Mouse (Mus musculus) thymus, adult 2 months (tissue): ENCODE measurements around the gene Sem1.

Experiments used
- CTCF ChIP-seq: fragments of 200-500 bp; IDR thresholded peaks from 2 replicates; pipeline ENCODE4 v1.5.1; 2012; ENCODE audit warnings: mild to moderate bottlenecking, control low read depth, low read length, moderate library complexity, borderline replicate concordance; ENCODE audit not compliant: control insufficient read depth, poor library complexity, insufficient read depth; ENCODE audit errors: extremely low read depth
- POLR2A ChIP-seq: fragments of 200-500 bp; IDR thresholded peaks from 2 replicates; pipeline ENCODE4 v1.6.1; 2012; ENCODE audit warnings: mild to moderate bottlenecking, low read length, control low read depth, moderate library complexity; ENCODE audit not compliant: control insufficient read depth, poor library complexity, insufficient read depth; ENCODE audit errors: extremely low read depth

GRCm38 (mm10) chr6:6562716-6563115 is 15.7 kb downstream of the Sem1 start:
- no peak for TF ChIP-seq POLR2A
- TF ChIP-seq CTCF = no peak
